Mouse (Mus musculus) brain, embryonic 18.5 days (tissue): ENCODE data around the gene Spata31d1b.
"Not testable (repeated sequence)": the region's sequence is repeated elsewhere in the genome, so short reads cannot be mapped to it uniquely, and the experiment has no call there.

ENCODE experiments used
- DNase-seq: peaks from one replicate; pipeline ENCODE4 v3.0.0-alpha.2; 2012; ENCODE audit warnings: low read depth, low spot score

The Spata31d1b gene

DNA sequence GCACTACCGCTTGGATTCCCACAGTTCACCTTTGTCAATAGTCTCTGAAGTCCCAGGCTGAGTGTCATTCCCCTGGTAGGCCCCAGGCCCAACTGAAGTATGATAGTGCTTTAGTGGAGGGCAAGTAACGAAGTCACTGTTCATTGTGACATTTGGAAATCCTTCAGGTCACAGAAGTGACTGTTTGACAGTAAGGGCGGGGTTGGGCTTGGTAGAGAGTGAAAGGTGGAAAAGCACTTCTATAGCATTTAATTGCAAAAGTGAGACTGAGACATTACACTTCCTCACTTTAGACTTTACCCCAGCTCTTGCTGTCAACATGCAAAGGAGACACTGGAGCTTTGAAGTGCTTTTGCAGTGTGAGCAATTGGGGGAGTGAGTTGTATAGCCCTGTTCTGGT is 18.1 kb upstream of the Spata31d1b start, which contains the start of gene 4921517D22Rik:
4921517D22Rik (minus strand) TSS at position 101 of the 400 bp plus-strand sequence.
- DNase-seq: no peak

DNA sequence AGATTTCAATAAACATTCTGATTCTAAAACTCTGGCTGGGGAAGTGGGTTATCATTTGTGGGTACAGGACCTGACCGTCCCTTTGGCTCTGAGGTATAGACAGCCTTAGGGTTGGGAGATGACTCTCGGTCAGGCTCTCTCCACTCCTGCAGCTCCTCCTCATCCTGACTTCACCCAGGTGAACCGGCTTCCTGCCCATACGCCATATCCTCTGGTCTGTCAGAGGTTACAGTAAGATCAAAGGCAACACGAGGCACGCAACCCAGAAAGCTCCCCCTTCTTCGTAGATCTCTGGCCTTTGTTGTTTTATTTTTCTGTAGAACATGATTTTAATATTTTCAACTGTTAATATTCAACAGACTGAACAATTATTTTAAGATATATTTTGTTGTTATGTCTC is 16.3 kb upstream of the Spata31d1b start:
- no peak for DNase-seq

DNA sequence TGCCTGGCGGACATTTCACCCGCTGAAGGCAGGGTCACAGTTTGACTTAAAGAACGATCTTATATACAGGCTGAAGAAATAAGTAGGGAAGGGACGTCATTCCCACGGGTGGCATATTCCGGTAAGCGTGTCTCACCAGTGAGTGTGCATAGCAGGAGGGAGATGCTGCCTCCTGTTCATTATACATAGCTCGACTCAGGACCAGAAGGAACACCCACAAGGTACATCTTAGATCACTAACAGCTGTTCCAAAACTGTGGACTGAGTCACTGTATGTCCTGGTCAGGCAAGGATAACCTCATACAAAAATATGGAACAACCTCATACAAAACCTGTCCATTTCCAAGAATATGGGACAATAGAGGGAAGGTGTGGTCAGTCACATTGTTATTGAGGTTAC is 13.0 kb upstream of the Spata31d1b start:
- no peak for DNase-seq

DNA sequence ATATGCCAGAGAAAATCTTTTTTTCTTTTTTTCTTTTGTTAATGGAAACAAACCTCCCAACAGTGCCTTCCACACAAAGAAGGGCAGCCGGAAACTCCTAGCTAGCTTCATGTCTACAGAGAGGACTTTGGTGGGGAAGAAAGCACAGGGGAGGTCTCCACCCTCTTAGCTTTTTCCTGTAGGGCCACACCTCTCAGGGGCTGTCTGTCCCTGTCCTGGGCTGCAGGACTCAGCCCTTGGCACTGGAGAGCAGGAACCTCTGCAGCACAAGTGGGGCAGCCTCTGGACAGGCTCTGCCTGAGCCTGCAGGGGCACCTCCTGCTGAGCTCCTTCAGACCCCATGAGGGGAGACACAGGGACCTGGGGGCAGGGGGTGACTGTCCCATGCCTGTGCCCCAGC is 11.9 kb upstream of the Spata31d1b start:
- not testable (repeated sequence) for DNase-seq

DNA sequence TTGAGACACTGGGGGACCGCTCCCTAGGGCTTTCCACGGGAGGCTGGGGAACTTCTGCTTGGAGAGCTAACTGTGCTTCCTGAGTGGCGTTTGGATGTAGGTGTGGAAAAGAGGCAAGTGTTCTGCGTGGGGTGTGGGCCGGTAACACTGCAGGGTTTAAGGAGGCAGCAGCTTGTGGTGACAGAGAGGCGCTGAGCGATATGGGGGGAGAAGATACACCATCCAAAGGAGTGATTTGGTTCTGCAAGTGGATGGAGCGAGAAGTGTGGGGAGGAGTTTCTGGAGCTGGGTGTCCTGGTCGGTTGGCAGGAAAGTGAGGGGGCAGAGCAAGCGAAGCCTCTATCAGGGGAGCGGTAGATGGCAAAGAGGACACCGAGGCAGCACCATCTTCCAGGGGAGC is 8.6 kb upstream of the Spata31d1b start:
- DNase-seq: no peak

DNA sequence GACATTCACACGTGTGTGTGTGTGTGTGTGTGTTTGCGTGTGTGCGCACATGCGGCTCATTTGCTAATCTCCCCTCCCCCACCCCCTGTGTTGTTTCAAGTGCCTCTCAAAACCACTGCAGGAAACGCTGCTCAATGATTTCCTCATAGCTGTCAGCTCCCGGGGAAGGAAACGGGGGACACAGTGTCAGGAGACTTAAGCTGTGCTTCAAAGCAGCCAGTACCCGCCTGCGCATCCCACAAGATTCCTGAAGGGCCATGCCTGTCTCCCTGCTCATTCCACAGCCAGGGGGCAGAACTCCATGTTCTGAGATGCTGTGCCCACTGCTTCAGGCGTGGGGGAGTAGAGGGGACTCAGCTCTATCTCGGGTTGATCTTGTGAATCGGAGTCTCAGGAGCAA is 7.5 kb upstream of the Spata31d1b start:
- no peak for DNase-seq

DNA sequence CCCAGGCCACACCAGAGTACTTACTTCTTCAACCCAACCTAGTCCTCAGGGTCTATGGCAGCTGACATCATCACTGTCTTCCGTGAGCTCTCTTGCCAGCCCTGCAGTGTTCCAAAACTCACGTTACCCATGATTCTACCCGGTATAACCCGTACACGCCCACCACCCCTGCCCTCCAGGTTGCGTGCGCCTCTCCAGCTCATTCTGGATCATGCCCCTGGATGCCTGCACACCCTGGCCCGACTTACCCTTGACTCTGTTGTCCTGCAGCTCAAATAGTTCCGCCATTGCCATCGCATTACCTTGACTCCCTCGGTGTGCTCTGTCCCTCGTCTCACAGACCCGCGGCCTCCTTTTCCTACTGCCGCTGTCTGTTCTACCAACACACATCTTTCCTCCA is 1.9 kb upstream of the Spata31d1b start, which contains the start of gene Spata31d1a:
Spata31d1a (minus strand) TSS at position 101 of the 400 bp plus-strand sequence.
- no peak for DNase-seq

DNA sequence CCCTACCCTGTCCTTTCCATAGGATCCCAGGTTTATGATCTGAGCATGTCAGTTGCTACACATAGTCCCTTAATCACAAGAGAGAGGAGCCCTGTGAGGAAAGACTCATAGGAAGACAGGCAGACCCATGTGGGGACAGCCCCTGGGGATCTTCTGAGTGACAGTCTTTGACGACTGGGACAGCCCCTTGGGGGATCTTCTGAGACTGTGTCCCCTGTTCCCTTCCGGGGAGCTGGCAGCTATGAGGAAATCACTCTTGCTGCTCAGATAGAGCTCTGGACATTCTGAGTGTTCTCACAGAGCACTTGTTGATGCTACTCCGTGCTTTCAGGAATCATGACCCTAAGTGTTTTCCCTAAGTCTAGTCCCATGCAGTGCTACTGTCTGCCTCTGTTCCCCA is 1.6 kb downstream of the Spata31d1b start:
- DNase-seq: no peak

DNA sequence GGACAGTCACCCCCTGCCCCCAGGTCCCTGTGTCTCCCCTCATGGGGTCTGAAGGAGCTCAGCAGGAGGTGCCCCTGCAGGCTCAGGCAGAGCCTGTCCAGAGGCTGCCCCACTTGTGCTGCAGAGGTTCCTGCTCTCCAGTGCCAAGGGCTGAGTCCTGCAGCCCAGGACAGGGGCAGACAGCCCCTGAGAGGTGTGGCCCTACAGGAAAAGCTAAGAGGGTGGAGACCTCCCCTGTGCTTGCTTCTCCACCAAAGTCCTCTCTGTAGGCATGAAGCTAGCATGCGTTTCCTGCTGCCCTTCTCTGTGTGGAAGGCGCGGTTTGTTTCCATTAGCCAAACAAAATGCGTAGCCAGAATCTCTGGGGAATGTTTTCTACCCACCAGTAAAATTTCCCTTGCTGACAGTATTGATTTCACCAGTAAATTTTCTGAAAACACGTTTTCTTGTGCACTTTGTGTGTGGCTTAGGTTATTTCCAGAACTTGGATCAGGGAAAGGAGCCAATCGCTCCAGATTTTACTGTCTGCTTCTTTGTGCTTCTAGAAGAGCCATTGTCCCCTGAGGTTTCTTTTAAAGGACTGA is 6.9 kb downstream of the Spata31d1b start:
- not testable (repeated sequence) for DNase-seq

DNA sequence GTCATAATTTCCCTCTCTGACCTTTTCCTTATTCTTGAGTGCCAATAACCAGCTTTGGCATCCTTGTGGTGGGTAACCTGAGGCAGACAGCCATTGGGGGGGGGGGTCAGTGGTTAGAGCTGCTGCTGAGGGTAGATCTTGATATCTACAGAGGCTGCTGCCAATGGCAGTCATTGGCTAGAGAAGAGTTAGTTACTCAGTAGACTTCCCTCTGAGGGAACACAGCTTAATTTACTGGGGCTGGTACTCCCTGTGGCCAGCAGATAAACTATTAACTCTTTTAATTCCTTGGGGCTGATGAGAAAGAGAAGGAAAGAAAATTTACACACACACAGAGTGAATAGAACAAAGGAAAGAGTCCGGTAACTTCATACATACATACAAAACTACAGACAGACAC is 7.4 kb downstream of the Spata31d1b start:
- DNase-seq: no peak

DNA sequence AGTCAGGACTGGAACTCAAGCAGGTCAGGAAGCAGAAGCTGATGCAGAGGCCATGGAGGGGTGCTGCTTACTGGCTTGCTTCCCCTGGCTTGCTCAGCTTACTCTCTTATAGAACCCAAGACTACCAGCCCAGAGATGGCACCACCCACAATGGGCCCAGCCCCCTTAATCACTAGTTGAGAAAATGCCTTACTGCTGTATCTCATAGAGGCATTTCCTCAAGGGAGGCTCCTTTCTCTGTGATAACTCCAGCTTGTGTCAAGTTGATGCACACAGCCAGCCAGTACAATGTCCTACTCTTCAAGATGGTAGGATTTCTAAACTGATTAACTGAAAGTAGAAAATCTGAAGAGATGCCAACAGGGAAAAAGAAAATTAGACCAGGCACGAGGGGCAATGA is 10.0 kb downstream of the Spata31d1b start:
- DNase-seq: not testable (repeated sequence)

DNA sequence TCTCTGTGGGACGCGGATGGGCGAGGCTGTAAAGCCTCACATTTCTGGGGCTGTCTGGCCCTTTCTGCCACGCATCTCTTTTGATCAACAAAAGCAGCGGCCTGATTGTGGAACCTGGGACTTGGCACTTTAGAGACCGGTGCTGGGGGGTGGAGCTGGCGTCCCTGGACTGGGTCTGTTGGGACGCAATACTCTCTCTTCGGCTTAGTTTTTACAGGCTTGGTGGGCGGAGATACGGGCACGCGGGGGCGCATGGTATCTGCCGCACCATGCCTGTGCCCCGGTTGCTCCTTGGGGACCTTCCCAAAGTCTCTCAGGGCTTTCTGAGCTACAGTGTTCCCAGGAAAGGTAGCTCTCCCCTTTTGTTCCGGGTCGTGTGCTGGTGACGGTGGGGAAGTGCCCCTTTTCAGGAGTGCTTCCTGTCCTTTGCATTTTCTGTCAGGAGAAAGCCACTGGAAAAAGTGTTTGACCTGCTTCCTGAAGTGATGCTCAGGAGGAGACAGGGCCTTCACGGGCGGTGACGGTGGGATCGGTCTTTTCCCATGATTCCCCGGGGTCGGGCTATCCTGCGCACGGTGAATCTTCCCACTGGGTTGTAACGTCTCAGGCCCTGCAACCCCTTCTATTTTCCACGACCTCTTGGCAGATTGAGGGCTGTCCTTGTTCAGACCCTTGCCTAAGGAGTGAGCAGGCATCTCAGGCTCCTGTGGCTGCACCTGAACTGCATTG is 14.2 kb downstream of the Spata31d1b start:
- no peak for DNase-seq

DNA sequence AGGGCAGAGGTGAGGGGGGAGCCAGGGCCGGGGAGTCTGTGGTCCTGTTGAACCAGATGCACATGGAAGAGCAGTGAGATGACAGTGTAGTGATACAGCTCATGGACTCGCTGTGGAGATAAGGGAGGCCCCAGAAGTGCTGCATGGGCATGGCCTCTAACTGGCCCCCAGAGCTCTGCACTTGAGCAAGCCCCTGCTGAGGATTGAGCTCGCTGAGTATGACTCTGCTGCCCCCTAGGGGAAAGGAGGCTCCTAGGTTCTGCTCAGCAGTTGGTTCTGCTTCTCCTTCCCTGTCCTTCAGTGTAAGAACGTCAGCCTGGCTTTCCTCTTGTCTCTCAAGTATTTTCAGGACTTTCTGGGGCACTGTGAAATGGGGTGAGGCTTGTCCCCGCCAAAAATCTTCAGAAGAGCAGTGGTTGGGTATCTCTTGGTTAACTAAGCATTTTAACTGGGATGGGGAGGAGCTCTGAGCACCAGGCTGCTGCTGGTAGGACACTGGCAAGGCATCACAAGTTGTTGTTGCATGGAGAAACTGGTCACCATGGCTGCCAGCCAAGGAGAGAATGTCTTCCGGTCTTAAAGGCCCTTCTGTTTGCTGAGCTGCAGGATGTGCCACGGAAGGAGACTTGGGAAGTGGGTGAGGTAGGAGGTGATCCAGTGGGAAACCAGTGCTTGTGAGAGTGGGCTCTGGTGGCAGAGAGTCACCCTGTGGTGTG is 16.5 kb downstream of the Spata31d1b start:
- DNase-seq: peak; percentile 47

DNA sequence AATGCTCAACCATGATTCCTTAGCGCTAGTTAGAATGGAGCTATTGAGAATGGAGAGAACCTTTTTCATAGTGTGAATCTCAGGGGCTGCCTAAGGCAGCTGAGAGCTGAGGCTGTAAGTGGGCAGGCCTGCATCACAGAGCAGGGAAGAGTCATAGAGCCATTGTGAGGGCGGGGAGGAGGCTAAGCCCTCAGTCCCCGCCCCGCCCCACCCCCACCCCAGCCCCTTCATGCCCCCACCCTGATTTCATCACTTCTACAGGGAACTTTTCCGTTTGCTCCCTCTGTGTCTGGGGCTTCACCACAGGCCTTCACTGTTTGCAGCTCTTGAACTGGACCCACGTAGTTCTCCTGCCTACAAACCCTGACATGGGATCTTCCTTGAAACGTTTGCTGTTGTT is 19.6 kb downstream of the Spata31d1b start, which contains the start of gene Spata31d1d:
Spata31d1d (minus strand) TSS at position 101 of the 400 bp plus-strand sequence.
- no peak for DNase-seq

DNA sequence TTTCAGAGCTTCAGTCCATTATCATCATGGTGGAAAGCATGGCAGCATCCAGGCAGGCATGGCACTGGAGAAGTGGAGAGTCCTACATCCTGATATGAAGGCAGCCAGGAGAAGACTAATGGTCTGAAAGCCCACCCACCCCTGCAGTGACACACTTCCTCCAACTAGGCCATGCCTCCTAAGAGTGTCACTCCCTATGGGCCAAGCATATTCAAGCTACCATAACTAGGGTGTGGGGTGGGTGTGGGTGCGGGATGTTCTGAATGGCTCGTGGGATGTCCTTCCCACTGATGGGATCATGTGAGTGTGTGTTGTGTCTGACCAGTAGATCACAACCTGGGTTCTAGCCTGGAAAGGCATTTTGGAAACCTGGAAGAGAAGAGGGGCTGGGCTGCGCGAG is 21.9 kb downstream of the Spata31d1b start:
- DNase-seq: no peak

DNA sequence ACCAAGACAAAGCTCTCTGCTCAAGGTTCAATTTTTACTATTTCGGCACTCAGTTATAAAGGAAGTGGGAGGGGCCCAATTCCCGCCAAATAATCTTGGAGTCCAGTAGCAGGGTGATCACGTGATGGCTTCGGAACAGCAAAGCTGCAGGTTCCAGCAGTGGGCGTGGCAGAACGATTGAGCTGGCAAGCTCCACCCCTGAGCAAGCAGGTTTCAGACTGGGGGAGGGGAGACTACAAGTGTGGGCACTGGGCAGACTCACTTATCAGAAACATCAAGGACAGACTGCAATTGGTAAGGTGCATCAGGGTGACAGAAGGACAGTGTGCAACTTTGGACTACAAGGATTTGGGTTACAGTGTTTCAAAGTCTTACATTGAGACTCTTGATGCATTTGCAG is 22.3 kb downstream of the Spata31d1b start:
- DNase-seq: not testable (repeated sequence)

DNA sequence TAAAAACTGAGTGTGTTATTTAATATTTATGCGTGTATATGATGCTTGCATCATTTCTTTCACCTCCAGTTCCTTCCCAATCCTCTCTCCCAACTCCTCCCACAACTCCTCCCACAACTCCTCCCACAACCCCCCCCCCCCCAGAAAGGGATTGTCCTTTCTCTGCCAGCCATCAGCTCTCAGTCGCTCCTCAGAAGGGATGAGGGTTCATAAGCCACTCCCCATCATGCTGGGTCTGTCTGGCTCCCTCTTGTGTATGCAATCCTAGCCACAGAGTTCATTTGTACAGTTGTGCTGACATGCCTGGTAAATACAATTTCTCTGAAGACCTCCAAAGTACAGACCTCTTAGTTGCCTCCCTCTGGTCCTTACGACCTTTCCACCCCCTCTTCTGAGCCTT is 23.1 kb downstream of the Spata31d1b start:
- peak; percentile 4 for DNase-seq

DNA sequence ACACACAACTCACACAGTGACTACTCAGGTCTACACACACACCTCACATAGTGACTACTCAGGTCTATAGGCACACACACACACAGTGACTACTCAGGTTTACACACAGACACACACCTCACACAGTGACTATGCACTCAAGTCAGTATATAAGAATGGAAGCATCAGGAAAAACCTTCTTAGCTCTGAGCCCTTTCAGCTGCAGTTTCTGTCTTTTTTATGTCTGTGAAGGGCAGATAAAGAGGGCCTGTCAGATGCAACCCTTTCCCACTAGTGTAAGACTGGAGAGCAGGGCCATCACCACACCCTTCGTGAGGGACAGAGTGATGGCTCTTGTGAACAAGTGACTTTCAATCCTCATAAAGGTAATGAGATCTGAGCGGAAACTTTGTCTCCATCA is 26.4 kb downstream of the Spata31d1b start:
- no peak for DNase-seq

DNA sequence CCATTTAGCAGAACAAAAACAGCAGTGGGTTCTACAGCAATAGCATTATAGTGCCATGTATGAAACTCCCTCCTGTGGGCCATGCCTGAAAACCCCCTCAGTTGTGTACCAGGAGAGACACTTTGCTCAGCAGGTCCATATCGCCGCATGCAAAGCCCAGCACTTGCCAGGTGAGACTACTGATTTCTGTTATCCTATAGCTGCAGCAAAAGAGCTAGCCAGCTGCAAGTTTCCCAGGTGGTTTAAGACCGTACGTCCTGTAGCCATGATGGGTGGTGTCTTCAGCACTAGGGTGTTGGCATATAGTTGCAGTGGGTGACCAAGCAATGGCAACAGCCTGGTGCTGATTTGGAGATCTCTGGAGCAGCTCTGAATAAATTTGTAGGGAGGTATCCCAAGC is 27.3 kb downstream of the Spata31d1b start:
- DNase-seq: no peak

DNA sequence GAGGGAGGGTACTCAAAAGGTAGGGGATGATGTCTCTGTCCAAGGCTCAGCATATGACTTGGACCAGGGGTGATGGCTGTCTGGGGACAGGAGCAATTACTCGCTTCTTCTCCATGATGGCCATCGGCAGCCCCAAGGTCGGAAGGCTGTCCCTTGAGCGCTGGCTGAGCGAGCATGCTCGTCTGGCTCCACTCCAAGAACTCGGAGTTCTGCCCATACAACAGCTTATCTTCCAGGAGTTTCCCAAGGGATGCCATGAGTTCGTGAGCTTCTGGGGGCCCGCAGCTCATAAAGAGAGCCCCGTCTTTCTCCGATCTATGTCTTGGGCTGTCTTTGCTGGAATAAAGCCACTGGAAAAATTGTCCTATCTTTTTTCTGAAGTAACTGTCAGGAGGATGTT is 29.0 kb downstream of the Spata31d1b start:
- DNase-seq: no peak

DNA sequence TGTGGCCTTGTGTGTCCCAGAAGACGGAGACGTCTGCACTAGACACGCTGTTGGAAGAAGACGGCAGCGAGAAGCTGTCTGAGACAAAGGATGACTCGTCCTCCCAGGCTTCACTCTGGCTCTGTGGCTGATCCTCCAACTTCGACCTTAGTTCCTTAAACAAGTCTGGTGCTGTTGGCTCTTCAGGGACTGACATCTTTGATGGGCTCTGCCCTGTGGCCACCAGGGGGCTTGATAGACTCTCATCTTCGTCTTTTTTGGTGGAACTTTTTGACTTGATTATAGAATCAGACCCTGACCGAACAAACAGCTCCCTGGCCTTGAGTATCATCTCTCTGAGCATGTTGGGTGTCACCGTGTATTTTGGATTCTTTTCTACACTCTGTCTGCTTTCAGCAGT is 29.6 kb downstream of the Spata31d1b start:
- DNase-seq: no peak

DNA sequence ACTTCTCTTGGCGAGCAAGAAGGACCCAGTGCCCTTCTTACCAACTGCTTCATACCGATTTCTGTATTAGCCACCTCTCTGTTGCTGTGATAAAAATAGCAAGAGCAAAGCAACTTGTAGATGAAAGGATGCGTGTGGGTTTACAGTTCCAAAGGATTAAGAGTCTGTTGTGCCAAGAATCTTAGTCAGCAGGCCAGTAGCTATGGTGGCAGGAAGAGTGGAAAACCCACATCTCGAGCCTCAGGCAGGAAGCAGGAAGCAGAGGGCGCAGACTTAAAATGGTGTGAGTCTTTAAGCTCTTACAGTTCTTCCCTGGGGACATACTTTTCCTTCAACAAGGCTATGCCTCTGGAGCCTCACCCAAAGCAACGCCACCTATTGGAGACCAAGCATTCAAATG is 33.4 kb downstream of the Spata31d1b start:
- DNase-seq: no peak

DNA sequence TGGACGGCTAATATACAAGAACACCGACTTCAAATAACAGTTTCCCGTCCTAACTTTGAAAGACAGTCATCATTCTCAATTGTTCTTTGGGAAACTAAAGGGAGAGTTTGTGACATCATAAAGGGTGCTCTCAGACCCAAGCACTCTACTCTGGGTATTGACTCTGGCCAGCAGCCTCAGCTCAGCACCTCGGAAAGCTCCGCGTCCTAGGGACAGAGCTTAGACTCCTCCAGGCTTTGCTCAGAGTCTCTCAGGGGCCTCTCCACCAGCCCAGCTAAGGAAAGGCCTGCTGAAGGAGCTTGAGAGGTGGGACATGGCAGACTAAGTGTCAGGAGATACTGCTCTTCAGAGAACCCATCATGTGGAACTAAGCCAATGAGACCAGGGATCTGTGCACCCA is 34.1 kb downstream of the Spata31d1b start:
- no peak for DNase-seq
